Mouse (Mus musculus) cerebellum, adult 2 months (tissue): ENCODE results near the gene Slc4a4.

Experiments
- CTCF ChIP-seq: fragments of 200-500 bp; IDR thresholded peaks from 2 replicates; pipeline ENCODE4 v1.5.1; 2011; ENCODE audit warnings: low read depth, mild to moderate bottlenecking, control low read depth, low read length, moderate library complexity, borderline replicate concordance; ENCODE audit not compliant: insufficient read depth
- POLR2A ChIP-seq: fragments of 200-500 bp; IDR thresholded peaks from 2 replicates; pipeline ENCODE4 v1.6.1; 2011; ENCODE audit warnings: low read length, control low read depth, borderline replicate concordance; ENCODE audit not compliant: insufficient read depth

GRCm38 (mm10) chr5:88933946-88934345 lies 47.3 kb downstream of the Slc4a4 start:
- TF ChIP-seq CTCF (no peak), POLR2A (no peak)
